Mouse (Mus musculus) ES-Bruce4 (cell line): ENCODE measurements around the gene Sar1a. TPM values are rescaled to one million over a fixed set of nuclear protein-coding genes. Genes with fewer than 3 reads are reported as not detected.

Experiments used
- H3K27ac ChIP-seq: 2 replicates; pipeline ENCODE4 v1.5.1; 2012; ENCODE audit warnings: low read length, inconsistent platforms; ENCODE audit not compliant: insufficient read depth
- H3K27me3 ChIP-seq: 2 replicates; pipeline ENCODE4 v1.6.1; 2012; ENCODE audit warnings: mild to moderate bottlenecking, low read length, inconsistent platforms; ENCODE audit not compliant: control insufficient read depth, poor library complexity, insufficient read depth, severe bottlenecking
- H3K36me3 ChIP-seq: 2 replicates; pipeline ENCODE4 v1.6.1; 2012; ENCODE audit warnings: inconsistent platforms, mild to moderate bottlenecking, low read length, moderate library complexity; ENCODE audit not compliant: control insufficient read depth, poor library complexity, insufficient read depth, severe bottlenecking
- H3K4me1 ChIP-seq: one replicate; pipeline ENCODE4 v1.8.1; 2011; ENCODE audit warnings: low read length; ENCODE audit not compliant: control insufficient read depth, insufficient read depth
- H3K4me3 ChIP-seq: 2 replicates; pipeline ENCODE4 v1.5.1; 2011; ENCODE audit warnings: low read depth, mild to moderate bottlenecking, low read length
- H3K9ac ChIP-seq: 2 replicates; pipeline ENCODE4 v1.6.1; 2012; ENCODE audit warnings: low read depth, mild to moderate bottlenecking, inconsistent platforms; ENCODE audit not compliant: poor library complexity, severe bottlenecking
- H3K9me3 ChIP-seq: replicated peaks from 2 replicates; pipeline ENCODE4 v1.6.1; 2012; ENCODE audit warnings: mild to moderate bottlenecking, low read length, inconsistent platforms; ENCODE audit not compliant: control insufficient read depth, poor library complexity, insufficient read depth, severe bottlenecking
- CTCF ChIP-seq: IDR thresholded peaks from one replicate; pipeline ENCODE4 v1.8.1; 2011; ENCODE audit warnings: low read depth, low read length
- EP300 ChIP-seq: IDR thresholded peaks from 2 replicates; pipeline ENCODE4 v1.6.1; 2011; ENCODE audit warnings: low read depth, low read length; ENCODE audit not compliant: insufficient read depth
- POLR2A ChIP-seq: IDR thresholded peaks from one replicate; pipeline ENCODE4 v1.8.1; 2011; ENCODE audit warnings: low read length; ENCODE audit not compliant: insufficient read depth
- polyA plus RNA-seq: library from polyadenylated mRNA; stranded (reverse); fragments of >200 nt; gene quantifications from 2 replicates; pipeline ENCODE4 v1.2.4, GENCODE M21; 2011; ENCODE audit warnings: low read depth; ENCODE audit not compliant: missing spikeins, insufficient read depth, insufficient read length

The Sar1a gene
- polyA plus RNA-seq, 1 experiment, result 136 TPM

GRCm38 (mm10) chr10:61669289-61669688 is 10.8 kb upstream of the Sar1a start:
- H3K4me1 ChIP-seq, result no peaks in the 10 kb centered on the region
- H3K9me3 ChIP-seq, result no peaks in the 10 kb centered on the region
- H3K36me3 ChIP-seq, result peaks cover 79% of the 10 kb centered on the region
- peak overlapping the region; percentile 1; the same call in 1 of the 2 replicates for H3K27ac ChIP-seq
- H3K4me3 ChIP-seq, result no peak overlapping the region
- H3K27me3 ChIP-seq, result no peaks in the 10 kb centered on the region
- H3K9ac ChIP-seq, result no peak overlapping the region
- no peak for TF ChIP-seq EP300
- no peak for TF ChIP-seq POLR2A
- TF ChIP-seq CTCF, result no peak

GRCm38 (mm10) chr10:61669896-61670295 is 10.2 kb upstream of the Sar1a start:
- peaks cover 79% of the 10 kb centered on the region for H3K36me3 ChIP-seq
- H3K9ac ChIP-seq, result no peak overlapping the region
- TF ChIP-seq POLR2A (no peak), CTCF (no peak), EP300 (no peak)
- H3K4me3 ChIP-seq, result no peak overlapping the region
- peak overlapping the region; percentile 80 for H3K27ac ChIP-seq
- H3K9me3 ChIP-seq, result no peaks in the 10 kb centered on the region
- H3K4me1 ChIP-seq, result no peaks in the 10 kb centered on the region
- H3K27me3 ChIP-seq, result no peaks in the 10 kb centered on the region

GRCm38 (mm10) chr10:61670758-61671157 is 9.3 kb upstream of the Sar1a start:
- H3K36me3 ChIP-seq, result peaks cover 75% of the 10 kb centered on the region
- TF ChIP-seq EP300 (no peak), POLR2A (no peak), CTCF (no peak)
- no peaks in the 10 kb centered on the region for H3K27me3 ChIP-seq
- H3K9me3 ChIP-seq, result no peaks in the 10 kb centered on the region
- peak overlapping the region; percentile 80 for H3K27ac ChIP-seq
- H3K4me3 ChIP-seq, result no peak overlapping the region
- H3K9ac ChIP-seq, result no peak overlapping the region
- no peaks in the 10 kb centered on the region for H3K4me1 ChIP-seq

GRCm38 (mm10) chr10:61675935-61676334 is 4.2 kb upstream of the Sar1a start:
- no peaks in the 10 kb centered on the region for H3K27me3 ChIP-seq
- H3K4me3 ChIP-seq, result no peak overlapping the region
- no peak overlapping the region for H3K9ac ChIP-seq
- peaks cover 39% of the 10 kb centered on the region for H3K36me3 ChIP-seq
- no peak for TF ChIP-seq CTCF
- TF ChIP-seq POLR2A, result no peak
- TF ChIP-seq EP300, result no peak
- no peaks in the 10 kb centered on the region for H3K4me1 ChIP-seq
- H3K9me3 ChIP-seq, result no peaks in the 10 kb centered on the region
- no peak overlapping the region for H3K27ac ChIP-seq

GRCm38 (mm10) chr10:61679545-61679944 is 554 bp upstream of the Sar1a start:
- H3K27me3 ChIP-seq, result no peaks in the 10 kb centered on the region
- H3K36me3 ChIP-seq, result peaks cover 7% of the 10 kb centered on the region
- no peaks in the 10 kb centered on the region for H3K9me3 ChIP-seq
- no peak overlapping the region for H3K27ac ChIP-seq
- peak overlapping the region; percentile 59 for H3K4me3 ChIP-seq
- peak overlapping the region; percentile 13; the same call in 1 of the 2 replicates for H3K9ac ChIP-seq
- TF ChIP-seq POLR2A (no peak), CTCF (no peak), EP300 (no peak)
- no peaks in the 10 kb centered on the region for H3K4me1 ChIP-seq

GRCm38 (mm10) chr10:61689405-61689804 is 9.3 kb downstream of the Sar1a start:
- H3K4me3 ChIP-seq, result no peak overlapping the region
- no peaks in the 10 kb centered on the region for H3K4me1 ChIP-seq
- no peaks in the 10 kb centered on the region for H3K27me3 ChIP-seq
- TF ChIP-seq POLR2A (no peak), CTCF (no peak), EP300 (no peak)
- no peak overlapping the region for H3K27ac ChIP-seq
- H3K9me3 ChIP-seq, result no peaks in the 10 kb centered on the region
- H3K9ac ChIP-seq, result no peak overlapping the region
- H3K36me3 ChIP-seq, result peaks cover 52% of the 10 kb centered on the region
